Mouse (Mus musculus) stomach, embryonic 14.5 days (tissue): ENCODE data around the gene Smarcc2. TPM values are rescaled to one million over a fixed set of nuclear protein-coding genes. Genes with fewer than 3 reads are reported as not detected.

ENCODE experiments used
- ATAC-seq: fragments of 200-750 bp; cut with Nextera tagmentation; 2 replicates; pipeline ENCODE4 v1.8.0; 2017; ENCODE audit warnings: low read depth, moderate TSS enrichment; ENCODE audit not compliant: insufficient number of reproducible peaks, insufficient read depth, low FRiP score
- H3K27ac ChIP-seq: fragments of 300-500 bp; sonication (generic); 2 replicates; pipeline ENCODE4 v1.5.1; 2014; ENCODE audit warnings: mild to moderate bottlenecking, low read length, moderate library complexity, mixed read lengths
- H3K27me3 ChIP-seq: fragments of 300-500 bp; sonication (generic); 2 replicates; pipeline ENCODE4 v1.6.1; 2014; ENCODE audit warnings: low read length, control low read depth, mixed read lengths; ENCODE audit not compliant: control insufficient read depth, insufficient read depth
- H3K36me3 ChIP-seq: fragments of 300-500 bp; sonication (generic); 2 replicates; pipeline ENCODE4 v1.6.1; 2014; ENCODE audit warnings: mild to moderate bottlenecking, control low read depth, low read length, moderate library complexity, mixed read lengths; ENCODE audit not compliant: control insufficient read depth, insufficient read depth
- H3K4me1 ChIP-seq: fragments of 300-500 bp; sonication (generic); 2 replicates; pipeline ENCODE4 v1.6.1; 2014; ENCODE audit warnings: low read length, control low read depth, mixed read lengths; ENCODE audit not compliant: control insufficient read depth, insufficient read depth
- H3K4me2 ChIP-seq: fragments of 300-500 bp; sonication (generic); replicated peaks from 2 replicates; pipeline ENCODE4 v1.6.1; 2014; ENCODE audit warnings: low read depth, low read length, control low read depth
- H3K4me3 ChIP-seq: fragments of 300-500 bp; sonication (generic); 2 replicates; pipeline ENCODE4 v1.5.1; 2014; ENCODE audit warnings: low read depth, low read length, control low read depth
- H3K9ac ChIP-seq: fragments of 300-500 bp; sonication (generic); replicated peaks from 2 replicates; pipeline ENCODE4 v1.6.1; 2014; ENCODE audit warnings: low read depth, mild to moderate bottlenecking, control low read depth, low read length, moderate library complexity, mixed read lengths
- H3K9me3 ChIP-seq: fragments of 300-500 bp; sonication (generic); 2 replicates; pipeline ENCODE4 v1.6.1; 2016; ENCODE audit warnings: low read depth, low read length, control low read depth; ENCODE audit not compliant: control insufficient read depth
- WGBS: fragments of 180-500 bp; shearing (Covaris S2); extraction: QIAGEN DNeasy Blood & Tissue Kit; methylation state at CpG from one replicate; pipeline ENCODE4 v1.1.7; 2014; 5-methylcytosine and 5-hydroxymethylcytosine counted together
- polyA plus RNA-seq: library from polyadenylated mRNA; unstranded; fragments of >200 nt; fragmentation: Nextera tagmentation; extraction: Ambion mirVana; gene quantifications from 2 replicates; pipeline ENCODE4 v1.2.1, GENCODE M21; 2014

Gene Smarcc2
- polyA plus RNA-seq, 1 experiment from 2014 or later: 110 TPM

GRCm38 (mm10) chr10:128496509-128497077 is 37.5 kb downstream of the Smarcc2 start:
- Histone ChIP-seq H3K27me3 (no peaks in the 10 kb centered on the region), H3K4me3 (no peak overlapping the region), H3K9me3 (no peaks in the 10 kb centered on the region), H3K36me3 (peaks cover 4% of the 10 kb centered on the region; the same call in 1 of the 2 replicates), H3K4me1 (peaks cover 24% of the 10 kb centered on the region), H3K4me2 (no peak overlapping the region), H3K27ac (no peak overlapping the region), H3K9ac (no peak overlapping the region)
- ATAC-seq: no peak
- 39% methylated on average over 6 of the region's 6 CpGs for WGBS

GRCm38 (mm10) chr10:128497134-128497737 is 38.2 kb downstream of the Smarcc2 start:
- no peaks in the 10 kb centered on the region for H3K27me3 ChIP-seq
- H3K9me3 ChIP-seq: no peaks in the 10 kb centered on the region
- no peak overlapping the region for H3K9ac ChIP-seq
- ATAC-seq: no peak
- 36% methylated on average over 6 of the region's 6 CpGs for whole genome bisulfite sequencing
- no peak overlapping the region for H3K4me2 ChIP-seq
- H3K4me1 ChIP-seq: peaks cover 17% of the 10 kb centered on the region
- H3K27ac ChIP-seq: no peak overlapping the region
- H3K4me3 ChIP-seq: no peak overlapping the region
- H3K36me3 ChIP-seq: no peaks in the 10 kb centered on the region

- Histone ChIP-seq H3K4me3 (peak within 1 kb of the TSS; percentile 52), H3K27ac (peak within 1 kb of the TSS; percentile 86), H3K4me1 (peaks cover 16% of the 10 kb centered on the region), H3K4me2 (peak within 1 kb of the TSS; percentile 73), H3K9ac (peak within 1 kb of the TSS; percentile 47), H3K9me3 (no peaks in the 10 kb centered on the region), H3K36me3 (no peaks in the 10 kb centered on the region), H3K27me3 (no peaks in the 10 kb centered on the region)
- WGBS: 1% methylated on average over 27 of the region's 27 CpGs
- ATAC-seq: peak; percentile 90
Measured at GRCm38 (mm10) chr10:128498590-128498989, 39.5 kb downstream of the Smarcc2 start, which contains the start of gene Myl6b. Myl6b (minus strand) TSS chr10:128498685.

GRCm38 (mm10) chr10:128499116-128499671 is 40.1 kb downstream of the Smarcc2 start:
- ATAC-seq: peak; percentile 26; the same call in 1 of the 2 replicates
- Histone ChIP-seq H3K9ac (peak overlapping the region; percentile 47), H3K27ac (peak overlapping the region; percentile 86), H3K9me3 (no peaks in the 10 kb centered on the region), H3K4me1 (peaks cover 16% of the 10 kb centered on the region), H3K27me3 (no peaks in the 10 kb centered on the region), H3K4me2 (peak overlapping the region; percentile 73), H3K36me3 (no peaks in the 10 kb centered on the region), H3K4me3 (peak overlapping the region; percentile 52)
- 2% methylated on average over 21 of the region's 21 CpGs for WGBS

GRCm38 (mm10) chr10:128502341-128502740 is 43.3 kb downstream of the Smarcc2 start:
- H3K4me2 ChIP-seq: no peak overlapping the region
- no peak overlapping the region for H3K9ac ChIP-seq
- no peak overlapping the region for H3K27ac ChIP-seq

GRCm38 (mm10) chr10:128503532-128503931 is 44.5 kb downstream of the Smarcc2 start:
- Histone ChIP-seq H3K36me3 (no peaks in the 10 kb centered on the region), H3K9ac (no peak overlapping the region), H3K27me3 (no peaks in the 10 kb centered on the region), H3K9me3 (no peaks in the 10 kb centered on the region), H3K4me3 (no peak overlapping the region), H3K4me2 (no peak overlapping the region), H3K27ac (no peak overlapping the region), H3K4me1 (no peaks in the 10 kb centered on the region)
- 76% methylated on average over 8 of the region's 8 CpGs for WGBS
- no peak for ATAC-seq

More at GRCm38 (mm10) chr10:128502341-128502740, 43.3 kb downstream of the Smarcc2 start:
- no peak for ATAC-seq
- Histone ChIP-seq H3K4me1 (0 out of 2 replicates have a peak, but pooled peaks cover 4% of the 10 kb centered on the region), H3K27me3 (no peaks in the 10 kb centered on the region), H3K9me3 (no peaks in the 10 kb centered on the region), H3K36me3 (no peaks in the 10 kb centered on the region), H3K4me3 (no peak overlapping the region)
- WGBS: 62% methylated on average over 5 of the region's 5 CpGs

GRCm38 (mm10) chr10:128504012-128504411 is 45.0 kb downstream of the Smarcc2 start:
- Histone ChIP-seq H3K4me1 (0 out of 2 replicates have a peak, but pooled peaks cover 2% of the 10 kb centered on the region), H3K4me2 (no peak overlapping the region), H3K9me3 (no peaks in the 10 kb centered on the region), H3K27ac (no peak overlapping the region), H3K27me3 (no peaks in the 10 kb centered on the region), H3K36me3 (no peaks in the 10 kb centered on the region), H3K4me3 (no peak overlapping the region), H3K9ac (no peak overlapping the region)
- WGBS: 74% methylated on average over 3 of the region's 3 CpGs
- ATAC-seq: no peak

- Histone ChIP-seq H3K9ac (no peak overlapping the region), H3K27ac (no peak overlapping the region), H3K9me3 (no peaks in the 10 kb centered on the region), H3K4me1 (0 out of 2 replicates have a peak, but pooled peaks cover 2% of the 10 kb centered on the region), H3K36me3 (no peaks in the 10 kb centered on the region), H3K27me3 (no peaks in the 10 kb centered on the region), H3K4me2 (no peak overlapping the region), H3K4me3 (no peak overlapping the region)
- WGBS: 70% methylated on average over 9 of the region's 9 CpGs
- no peak for ATAC-seq
Measured at GRCm38 (mm10) chr10:128504641-128505370, 45.8 kb downstream of the Smarcc2 start.
